Mouse (Mus musculus) stomach, postnatal 0 days (tissue): ENCODE measurements at regions not wholly inside any gene's neighbourhood (a gene's known extent, or its start where the extent isn't known, plus 50 kb on each side); places are given as distances from the start of the nearest gene placed in this dataset.

Source experiments
- ATAC-seq: fragments of 200-750 bp; cut with Nextera tagmentation; 2 replicates; pipeline ENCODE4 v1.8.0; 2017; ENCODE audit not compliant: low FRiP score, low TSS enrichment
- DNase-seq: peaks from one replicate; pipeline ENCODE4 v3.0.0-alpha.2; 2016; ENCODE audit warnings: low spot score
- H3K27ac ChIP-seq: fragments of 300-500 bp; sonication (generic); replicated peaks from 2 replicates; pipeline ENCODE4 v1.5.1; 2014; ENCODE audit warnings: mild to moderate bottlenecking, control low read depth
- H3K27me3 ChIP-seq: fragments of 300-500 bp; sonication (generic); 2 replicates; pipeline ENCODE4 v1.6.1; 2014; ENCODE audit warnings: low read length; ENCODE audit not compliant: control insufficient read depth, insufficient read depth
- H3K36me3 ChIP-seq: fragments of 300-500 bp; sonication (generic); 2 replicates; pipeline ENCODE4 v1.6.1; 2014; ENCODE audit warnings: low read length, mixed read lengths; ENCODE audit not compliant: control insufficient read depth, insufficient read depth
- H3K4me1 ChIP-seq: fragments of 300-500 bp; sonication (generic); replicated peaks from 2 replicates; pipeline ENCODE4 v1.6.1; 2014; ENCODE audit warnings: antibody characterized with exemption; ENCODE audit not compliant: control insufficient read depth, insufficient read depth
- H3K4me2 ChIP-seq: fragments of 300-500 bp; sonication (generic); replicated peaks from 2 replicates; pipeline ENCODE4 v1.6.1; 2014; ENCODE audit warnings: low read depth, mild to moderate bottlenecking, control low read depth, moderate library complexity
- H3K4me3 ChIP-seq: fragments of 300-500 bp; sonication (generic); 2 replicates; pipeline ENCODE4 v1.5.1; 2014; ENCODE audit warnings: low read depth, low read length, control low read depth
- H3K9ac ChIP-seq: fragments of 300-500 bp; sonication (generic); 2 replicates; pipeline ENCODE4 v1.6.1; 2014; ENCODE audit warnings: mild to moderate bottlenecking, low read length, control low read depth, mixed read lengths
- H3K9me3 ChIP-seq: fragments of 300-500 bp; sonication (generic); 2 replicates; pipeline ENCODE4 v1.6.1; 2016; ENCODE audit warnings: low read length; ENCODE audit not compliant: control insufficient read depth
- CTCF ChIP-seq: IDR thresholded peaks from 2 replicates; pipeline ENCODE4 v1.5.1; 2016; ENCODE audit warnings: antibody characterized with exemption, low read depth, mild to moderate bottlenecking, moderate library complexity
- EP300 ChIP-seq: optimal IDR thresholded peaks from 2 replicates; pipeline ENCODE3; 2016; ENCODE audit warnings: antibody characterized with exemption
- whole genome bisulfite sequencing: fragments of 180-500 bp; shearing (Covaris S2); extraction: QIAGEN DNeasy Blood & Tissue Kit; methylation state at CpG from one replicate; pipeline ENCODE4 v1.1.7; 2014; 5-methylcytosine and 5-hydroxymethylcytosine counted together

DNA sequence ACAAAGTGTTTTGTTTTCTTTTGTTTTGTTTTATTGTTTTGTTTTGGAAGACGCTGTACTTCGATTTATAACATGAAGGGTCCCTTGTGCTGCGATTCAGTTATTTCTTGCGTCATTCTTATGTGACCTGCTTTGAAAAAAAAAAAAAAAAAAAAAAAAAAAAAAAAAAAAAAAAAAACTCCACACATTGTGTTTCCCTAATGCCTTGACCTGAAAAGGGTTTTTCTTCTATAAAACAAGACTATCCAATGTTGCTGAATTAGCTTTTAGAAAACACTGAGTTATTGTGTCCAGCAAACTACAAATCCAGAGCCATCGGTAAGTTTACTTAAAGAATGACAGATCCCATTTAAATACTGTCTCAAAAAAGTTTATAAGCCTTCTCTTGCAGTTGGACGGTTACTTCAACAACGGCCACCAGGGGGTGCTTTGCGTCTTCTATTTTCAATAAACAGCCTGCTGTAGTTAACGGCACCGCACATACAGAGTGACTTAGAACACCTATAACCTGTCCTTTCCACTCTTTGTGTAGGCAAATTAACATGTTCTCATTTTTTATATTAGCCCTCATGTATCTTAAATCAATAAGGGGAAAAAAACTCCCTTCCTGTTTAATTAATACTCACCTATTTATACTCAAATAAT is 103.9 kb upstream of the Cxadr start:
- ATAC-seq, result peak; percentile 62; the same call in 1 of the 2 replicates
- Histone ChIP-seq H3K9me3 (no peaks in the 10 kb centered on the region), H3K27me3 (no peaks in the 10 kb centered on the region), H3K36me3 (no peaks in the 10 kb centered on the region), H3K4me2 (no peak overlapping the region), H3K4me3 (no peak overlapping the region), H3K9ac (no peak overlapping the region), H3K27ac (no peak overlapping the region), H3K4me1 (no peaks in the 10 kb centered on the region)
- WGBS, result 10% methylated on average over 10 of the region's 10 CpGs
- TF ChIP-seq CTCF (peak; percentile 85), EP300 (no peak)
- peak; percentile 91 for DNase-seq

DNA sequence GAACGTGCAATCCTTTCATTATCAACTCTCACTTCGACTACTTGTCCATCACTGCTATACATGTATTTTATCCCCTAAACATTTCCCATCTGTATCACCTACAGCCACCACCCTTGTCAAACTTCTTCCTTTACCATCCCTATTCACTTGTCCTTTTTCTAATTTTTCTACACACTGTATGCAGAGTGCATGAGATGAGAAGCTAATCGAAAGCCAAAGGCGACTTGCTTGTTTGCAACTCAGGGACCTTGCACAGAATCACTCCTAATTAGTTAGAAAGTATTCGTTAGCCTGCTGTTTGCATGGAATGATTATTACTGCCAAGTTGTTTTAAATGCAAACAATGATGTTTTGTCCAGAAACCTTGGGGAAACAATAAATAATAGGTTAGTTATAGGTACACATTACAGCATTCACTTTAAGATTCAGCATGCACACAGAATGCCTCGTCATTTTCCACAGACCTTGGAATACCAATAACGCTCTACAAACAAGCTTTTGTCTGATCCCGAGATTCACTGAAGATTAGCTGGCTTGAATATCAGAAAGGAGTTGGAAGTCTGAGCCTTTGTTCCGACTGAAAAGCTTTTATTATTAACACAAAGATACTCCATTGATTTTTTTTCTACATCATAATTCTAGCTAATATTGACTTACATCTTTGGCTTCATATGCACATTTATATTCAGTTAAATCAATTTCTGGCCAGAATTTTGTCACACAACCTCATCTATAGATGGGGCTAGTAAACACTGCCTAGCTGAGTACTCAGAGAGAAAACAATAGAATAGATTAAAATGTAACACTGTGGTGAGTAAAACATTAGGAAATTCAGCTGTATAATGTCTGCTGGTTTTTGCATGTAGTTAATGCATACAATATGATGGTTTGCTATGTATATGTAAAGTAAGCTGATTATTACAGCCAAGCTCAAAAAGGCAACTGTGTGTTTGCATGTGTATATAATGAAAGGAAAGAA is 130.4 kb upstream of the Cxadr start:
- H3K36me3 ChIP-seq, result no peaks in the 10 kb centered on the region
- no peaks in the 10 kb centered on the region for H3K9me3 ChIP-seq
- no peak overlapping the region for H3K27ac ChIP-seq
- DNase-seq (no peak), ATAC-seq (no peak)
- no peak overlapping the region for H3K9ac ChIP-seq
- no peaks in the 10 kb centered on the region for H3K27me3 ChIP-seq
- 66% methylated on average over 9 of the region's 9 CpGs for WGBS
- H3K4me2 ChIP-seq, result no peak overlapping the region
- no peak overlapping the region for H3K4me3 ChIP-seq
- H3K4me1 ChIP-seq, result no peaks in the 10 kb centered on the region
- TF ChIP-seq EP300, result no peak
- TF ChIP-seq CTCF, result no peak

DNA sequence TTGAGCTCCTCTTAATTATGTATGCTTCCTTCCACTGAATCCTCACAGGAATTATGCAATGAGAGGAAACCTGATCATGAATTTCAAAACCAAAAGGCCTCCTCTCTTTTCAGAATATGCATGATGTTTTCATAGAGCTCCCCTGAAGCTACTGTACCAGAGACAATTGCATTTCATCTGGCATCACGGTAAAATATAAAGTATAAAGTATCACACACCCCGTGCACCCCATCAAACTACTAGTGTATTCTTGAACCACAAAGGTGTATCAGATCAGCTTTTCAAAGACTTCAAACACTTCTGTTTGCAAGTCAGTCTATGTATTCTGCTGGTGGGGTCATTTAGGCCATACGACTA is 144.4 kb upstream of the Cxadr start:
- TF ChIP-seq CTCF, result no peak
- no peak for TF ChIP-seq EP300
- no peaks in the 10 kb centered on the region for H3K9me3 ChIP-seq
- ATAC-seq, result no peak
- H3K4me2 ChIP-seq, result no peak overlapping the region
- DNase-seq, result no peak
- 65% methylated on average over 3 of the region's 3 CpGs for WGBS
- H3K9ac ChIP-seq, result no peak overlapping the region
- H3K4me3 ChIP-seq, result no peak overlapping the region
- no peaks in the 10 kb centered on the region for H3K27me3 ChIP-seq
- H3K27ac ChIP-seq, result no peak overlapping the region
- no peaks in the 10 kb centered on the region for H3K36me3 ChIP-seq
- no peaks in the 10 kb centered on the region for H3K4me1 ChIP-seq

GRCm38 (mm10) chr16:78156138-78156875 is 145.0 kb upstream of the Cxadr start:
- no peak overlapping the region for H3K27ac ChIP-seq
- 28% methylated on average over 7 of the region's 7 CpGs for WGBS

GRCm38 (mm10) chr16:78153899-78154605 is 147.2 kb upstream of the Cxadr start:
- ATAC-seq (no peak), DNase-seq (no peak)
- Histone ChIP-seq H3K36me3 (no peaks in the 10 kb centered on the region), H3K4me3 (no peak overlapping the region), H3K9ac (no peak overlapping the region), H3K27ac (no peak overlapping the region), H3K9me3 (no peaks in the 10 kb centered on the region), H3K27me3 (no peaks in the 10 kb centered on the region), H3K4me1 (no peaks in the 10 kb centered on the region), H3K4me2 (no peak overlapping the region)
- TF ChIP-seq CTCF (no peak), EP300 (no peak)
- 38% methylated on average over 2 of the region's 2 CpGs for WGBS

More at GRCm38 (mm10) chr16:78156138-78156875, 145.0 kb upstream of the Cxadr start:
- DNase-seq, result no peak
- Histone ChIP-seq H3K36me3 (no peaks in the 10 kb centered on the region), H3K4me1 (no peaks in the 10 kb centered on the region), H3K4me3 (no peak overlapping the region), H3K27me3 (no peaks in the 10 kb centered on the region), H3K9ac (no peak overlapping the region), H3K4me2 (no peak overlapping the region), H3K9me3 (no peaks in the 10 kb centered on the region)
- no peak for ATAC-seq
- TF ChIP-seq CTCF (peak; percentile 86), EP300 (no peak)
